Mouse (Mus musculus): Measurements from ENCODE around the gene Plcb1. TPM values are rescaled to one million over a fixed set of nuclear protein-coding genes. Genes with fewer than 3 reads are reported as not detected.

Gene Plcb1
- total RNA-seq, 4 experiments from 2014 or later, result 130 to 150 (median 139) TPM

DNA sequence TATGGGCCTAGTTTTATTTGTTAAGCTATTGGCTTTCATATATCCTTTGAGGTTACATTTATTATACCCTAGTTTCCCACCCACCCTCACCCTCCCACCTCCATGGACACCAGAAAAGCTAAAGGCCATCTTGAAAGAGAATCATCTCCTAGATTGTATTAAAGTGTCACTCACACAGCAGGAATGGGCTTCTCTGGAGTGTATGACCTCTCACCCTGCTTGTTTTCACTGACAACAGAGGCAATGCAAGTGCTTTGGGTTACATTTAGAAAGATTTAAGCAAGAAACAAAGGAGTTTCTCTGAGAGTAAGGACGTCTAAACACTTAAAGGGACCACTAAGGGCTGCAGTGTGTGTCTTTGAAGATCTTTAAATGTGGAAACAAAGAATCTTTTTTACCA is 617.0 kb downstream of the Plcb1 start:
- no peak for DNase-seq (ENCODE audit: low spot score in 2 of 2)

GRCm38 (mm10) chr2:135403344-135403743 is 617.5 kb downstream of the Plcb1 start:
- no peak for DNase-seq (ENCODE audit: low spot score in 2 of 2)

DNA sequence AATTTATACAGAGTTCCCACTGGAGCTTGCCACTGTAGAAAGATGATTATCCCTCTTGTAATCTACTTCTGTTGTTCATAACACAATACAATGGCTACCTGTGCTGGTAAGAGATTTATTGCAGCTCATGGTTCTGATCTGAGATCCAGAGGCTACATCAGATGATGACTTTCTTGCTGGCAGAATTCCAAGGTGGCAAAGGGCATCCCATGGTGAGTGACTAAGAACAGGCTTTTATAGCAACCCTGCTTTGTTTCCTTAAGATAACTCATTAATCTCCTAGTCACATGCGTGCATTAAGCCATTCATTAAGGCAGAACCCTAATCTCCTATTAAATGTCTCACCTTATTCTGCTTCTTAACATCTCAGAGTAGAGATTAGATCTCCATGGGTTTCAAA is 618.2 kb downstream of the Plcb1 start:
- no peak for DNase-seq (ENCODE audit: low spot score in 2 of 2)

DNA sequence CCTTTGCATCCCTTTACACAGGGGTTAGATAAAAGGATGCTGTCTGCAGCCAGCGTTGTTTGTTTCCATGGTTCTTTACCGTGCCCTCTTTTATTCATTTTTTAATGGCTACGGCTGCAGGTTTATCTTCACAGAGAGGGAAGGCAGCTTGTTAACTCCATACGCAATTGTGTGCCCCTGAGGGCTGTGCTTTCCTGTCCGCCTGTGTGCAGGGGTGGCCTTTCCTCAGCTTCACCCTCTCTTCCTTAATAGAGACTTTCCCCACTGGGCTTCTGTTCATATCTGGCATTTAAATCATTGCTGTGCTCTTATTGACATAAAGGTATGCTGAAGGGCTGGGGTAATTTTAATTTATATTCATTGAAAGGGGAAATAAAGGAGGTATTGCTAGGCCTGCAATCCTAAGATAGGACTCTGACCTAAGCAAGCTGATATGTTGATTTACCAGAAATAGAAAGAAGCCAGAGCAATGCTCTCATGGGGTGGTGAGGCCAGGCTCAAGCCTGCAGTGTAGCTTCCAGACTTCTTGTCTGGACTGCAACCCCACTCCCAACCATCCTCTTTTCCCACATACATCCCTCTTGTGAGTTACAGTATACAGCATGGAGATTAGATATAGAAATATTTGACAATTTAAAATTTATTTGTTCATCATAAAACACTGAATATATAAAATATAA is 623.7 kb downstream of the Plcb1 start:
- DNase-seq (ENCODE audit: low spot score in 2 of 2), result no peak

GRCm38 (mm10) chr2:135411675-135412074 is 625.8 kb downstream of the Plcb1 start:
- no peak for DNase-seq (ENCODE audit: low spot score in 2 of 2)

- DNase-seq (ENCODE audit: low spot score in 2 of 2), result no peak
Observed at GRCm38 (mm10) chr2:135415137-135415536, 629.3 kb downstream of the Plcb1 start.

DNA sequence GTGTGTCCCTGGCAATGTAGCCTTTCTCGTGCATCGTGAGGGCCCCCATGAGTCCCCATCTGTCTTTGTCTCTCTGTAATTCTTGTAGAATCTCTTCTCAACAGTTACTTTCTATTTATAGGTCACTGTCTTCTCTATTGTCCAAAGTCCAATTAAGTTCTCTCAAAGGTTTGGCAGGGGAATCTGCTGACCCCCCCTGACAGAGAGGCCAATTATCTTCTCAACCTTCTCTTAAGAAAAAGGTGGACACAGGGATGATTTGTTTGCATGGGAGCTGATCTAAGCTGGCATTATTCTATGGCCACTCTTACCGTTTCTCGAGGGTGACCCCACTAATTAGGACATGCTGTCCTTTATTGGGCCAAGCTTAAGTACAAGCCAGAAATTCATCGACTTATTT is 633.4 kb downstream of the Plcb1 start:
- no peak for DNase-seq (ENCODE audit: low spot score in 2 of 2)

DNA sequence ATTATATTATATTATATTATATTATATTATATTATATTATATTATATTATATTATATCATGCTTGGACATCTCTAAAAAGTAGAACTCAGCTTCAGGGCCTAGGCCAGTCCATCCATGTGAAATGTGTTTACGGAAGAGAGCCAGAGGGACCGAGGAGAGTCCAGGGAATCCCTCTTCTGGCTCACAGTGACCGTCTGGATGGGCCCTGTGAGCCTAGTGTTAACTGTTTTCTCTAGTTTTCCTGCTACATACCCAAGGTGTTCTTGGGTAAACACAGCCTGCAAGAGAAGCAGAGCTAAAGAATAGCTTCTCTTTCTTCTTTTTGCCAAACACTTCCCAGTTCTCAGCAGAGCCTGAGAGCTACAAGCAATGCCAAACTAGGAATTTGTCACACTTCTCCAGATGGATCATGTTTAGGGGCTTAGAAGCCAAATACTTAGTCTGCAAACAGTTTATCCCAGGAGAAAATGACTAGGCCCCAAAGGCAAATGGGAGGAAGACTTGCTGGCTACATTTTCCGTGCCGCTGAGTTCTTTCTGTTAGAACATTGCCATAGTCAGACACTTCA is 649.2 kb downstream of the Plcb1 start:
- no peak for DNase-seq (ENCODE audit: low spot score in 2 of 2)

- no peak for DNase-seq (ENCODE audit: low spot score in 2 of 2)
Observed at GRCm38 (mm10) chr2:135439034-135439433, 653.2 kb downstream of the Plcb1 start.

DNA sequence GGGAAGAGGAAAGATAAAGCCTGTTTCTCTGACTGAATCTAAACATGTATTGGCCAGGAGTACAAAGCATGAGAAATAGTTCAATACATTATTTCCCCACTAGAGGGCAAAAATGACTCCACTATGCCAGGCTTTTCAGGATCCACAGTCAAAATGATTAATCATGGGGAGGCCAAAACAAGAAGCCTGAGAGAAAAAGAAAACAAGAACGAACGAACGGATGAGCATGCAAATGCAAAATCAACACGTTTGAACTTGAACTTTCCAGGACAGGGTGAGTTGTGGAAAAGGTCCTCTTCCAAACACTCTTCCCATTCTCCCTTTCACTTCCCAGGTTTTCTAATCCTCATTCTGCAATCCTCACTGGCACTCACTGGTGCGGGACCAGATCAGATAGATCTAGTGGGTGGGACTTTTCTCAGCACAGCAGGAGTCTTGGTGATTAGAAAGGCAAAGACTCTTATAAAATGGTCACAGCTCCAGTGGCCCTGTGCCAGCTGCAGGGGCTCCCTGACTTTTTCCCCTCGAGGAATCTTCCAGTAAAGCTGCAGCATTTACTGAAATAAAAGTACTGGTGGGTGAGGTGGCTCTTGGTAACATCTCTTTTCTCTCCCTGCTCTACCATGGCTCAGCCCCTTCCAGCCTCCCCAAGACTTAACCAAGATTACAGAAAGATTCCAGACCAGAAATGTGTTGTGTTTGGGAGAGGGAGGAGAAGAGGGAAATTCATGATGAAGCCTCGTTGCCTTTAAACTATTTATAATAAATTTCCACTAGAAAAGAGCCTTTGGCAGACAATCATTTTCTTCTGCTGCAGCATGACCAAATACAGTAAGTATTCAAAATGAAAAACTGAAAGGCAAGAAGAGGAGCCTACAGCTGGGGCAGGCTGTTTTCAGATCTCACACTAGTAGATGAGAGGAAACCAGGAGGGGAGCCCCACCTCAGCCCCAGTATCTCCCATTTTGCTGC is 654.0 kb downstream of the Plcb1 start:
- DNase-seq (ENCODE audit: low spot score in 2 of 2), result no peak

DNA sequence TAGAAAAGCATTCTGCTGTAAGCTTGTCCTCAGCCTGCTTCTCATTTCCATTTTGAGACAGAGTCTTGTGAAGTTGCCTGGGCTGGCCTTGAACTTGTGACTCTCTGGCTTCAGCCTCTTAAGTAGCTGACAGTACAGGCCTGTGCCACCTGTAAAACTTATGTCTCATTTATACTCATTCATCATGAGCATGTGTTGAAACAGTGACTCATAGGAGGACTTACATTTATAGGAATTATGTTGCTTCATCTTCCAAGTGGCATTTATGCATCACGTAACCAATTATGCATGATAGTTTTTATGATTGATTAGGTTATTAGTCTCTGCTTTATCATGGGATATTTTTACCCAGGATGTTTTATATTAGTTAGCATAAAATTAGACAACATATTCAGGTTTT is 667.7 kb downstream of the Plcb1 start:
- DNase-seq (ENCODE audit: low spot score in 2 of 2), result no peak

DNA sequence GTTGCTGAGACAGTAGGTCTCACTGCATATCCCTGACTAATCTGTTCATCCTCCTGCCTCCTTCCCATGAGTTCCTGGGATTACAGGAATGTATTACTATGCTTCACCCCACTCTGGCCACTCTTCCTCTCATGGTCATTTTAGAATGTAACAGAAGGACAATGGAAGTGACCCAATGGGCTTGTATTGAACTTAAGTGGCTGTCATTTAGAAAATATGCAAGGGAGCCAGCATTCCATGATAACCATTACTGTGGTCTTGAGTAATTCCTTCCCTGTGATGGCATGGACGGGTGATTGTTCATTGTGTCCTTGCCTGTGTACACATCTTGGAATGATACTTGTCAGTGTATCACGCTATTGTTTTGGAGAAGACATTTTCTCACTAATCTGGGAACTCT is 668.1 kb downstream of the Plcb1 start:
- no peak for DNase-seq (ENCODE audit: low spot score in 2 of 2)

- DNase-seq (ENCODE audit: low spot score in 2 of 2), result no peak
Observed at GRCm38 (mm10) chr2:135454455-135454854, 668.6 kb downstream of the Plcb1 start.

DNA sequence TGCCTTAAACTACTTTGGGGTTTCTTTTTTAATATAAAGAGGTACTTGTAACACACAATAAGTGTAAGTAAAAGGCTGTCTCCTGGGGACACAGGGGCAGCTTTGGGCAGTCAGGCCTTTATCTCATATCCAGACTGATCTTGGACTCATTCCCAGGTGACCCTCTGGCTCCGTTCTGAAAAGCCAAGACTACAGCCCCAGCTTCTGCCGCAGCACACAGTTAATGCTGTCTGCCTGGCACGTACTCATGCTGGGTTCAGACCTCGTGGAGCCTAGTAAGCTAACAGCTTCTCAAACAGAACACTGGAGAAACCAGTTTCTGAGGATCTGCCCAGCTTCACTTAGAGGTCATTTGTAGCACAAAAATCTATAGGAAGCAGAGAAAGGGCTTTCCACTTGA is 682.0 kb downstream of the Plcb1 start:
- no peak for DNase-seq (ENCODE audit: low spot score in 2 of 2)

- DNase-seq (ENCODE audit: low spot score in 2 of 2), result no peak
Observed at GRCm38 (mm10) chr2:135474107-135474506, 688.2 kb downstream of the Plcb1 start.

- no peak for DNase-seq (ENCODE audit: low spot score in 2 of 2)
Observed at GRCm38 (mm10) chr2:135485248-135485647, 699.4 kb downstream of the Plcb1 start.

- DNase-seq (ENCODE audit: low spot score in 2 of 2), result no peak
Observed at GRCm38 (mm10) chr2:135488277-135488676, 702.4 kb downstream of the Plcb1 start.

DNA sequence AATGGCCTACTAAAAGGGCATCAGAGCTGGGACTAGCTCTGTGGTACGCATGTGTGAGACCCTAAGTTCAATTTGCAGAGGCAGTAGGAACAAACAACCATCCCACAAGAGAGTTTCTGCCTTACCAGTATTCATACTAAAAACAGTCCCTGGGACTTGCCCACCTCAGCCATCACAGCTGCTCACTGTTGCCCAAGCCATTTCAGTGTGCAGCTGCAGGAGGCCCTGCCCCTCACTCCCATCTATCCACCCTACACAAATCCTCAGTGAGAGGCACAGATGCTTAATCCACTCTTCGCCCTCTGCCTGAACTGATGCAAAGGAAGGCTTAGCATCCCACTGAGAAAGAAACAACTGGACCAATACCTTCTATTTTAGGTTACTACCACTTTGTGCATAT is 703.3 kb downstream of the Plcb1 start:
- DNase-seq (ENCODE audit: low spot score in 2 of 2), result no peak

GRCm38 (mm10) chr2:135492777-135493176 is 706.9 kb downstream of the Plcb1 start:
- DNase-seq (ENCODE audit: low spot score in 2 of 2), result no peak

DNA sequence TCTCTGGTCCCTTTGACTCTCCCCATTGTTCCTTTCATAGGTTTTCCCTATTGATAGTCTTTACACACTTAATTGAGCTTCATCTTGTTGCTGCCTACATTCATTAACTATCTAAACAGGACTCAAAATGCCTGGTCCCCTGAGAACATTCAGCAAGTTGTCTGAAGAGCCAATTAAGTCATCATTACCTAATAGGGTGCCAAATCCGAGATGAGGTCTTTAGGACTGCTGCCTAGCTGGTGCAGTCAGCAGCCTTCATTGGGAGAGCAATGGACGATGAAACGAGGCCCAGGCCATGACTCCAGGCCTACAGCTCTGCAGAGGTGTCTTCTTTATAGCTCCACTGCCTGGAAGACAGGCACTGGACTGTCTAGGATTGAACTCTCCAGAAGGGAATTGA is 710.7 kb downstream of the Plcb1 start:
- DNase-seq (ENCODE audit: low spot score in 2 of 2), result no peak

DNA sequence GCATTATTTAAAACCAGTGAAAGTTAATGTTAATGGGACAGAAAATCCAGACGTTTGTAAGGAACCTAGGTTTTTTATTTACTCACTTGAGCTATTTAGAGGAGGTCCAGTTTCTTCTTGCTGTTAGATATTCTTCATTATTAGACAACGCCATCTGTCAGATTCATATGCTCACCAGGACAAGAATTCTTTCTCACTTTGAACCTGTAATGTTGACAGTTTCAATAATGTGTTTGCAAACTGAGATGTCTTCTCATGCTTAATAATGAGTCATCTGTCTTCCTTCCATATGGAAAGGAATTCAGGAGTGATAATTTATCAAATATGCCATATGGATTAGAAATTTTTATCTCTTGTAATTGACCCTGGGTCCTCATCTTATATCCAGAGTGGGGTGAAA is 711.4 kb downstream of the Plcb1 start:
- no peak for DNase-seq (ENCODE audit: low spot score in 2 of 2)

GRCm38 (mm10) chr2:135500872-135501271 is 715.0 kb downstream of the Plcb1 start:
- no peak for DNase-seq (ENCODE audit: low spot score in 2 of 2)
